Mouse (Mus musculus) MEL (cell line): Measurements from ENCODE around the gene Tll2. TPM values are rescaled to one million over a fixed set of nuclear protein-coding genes. Genes with fewer than 3 reads are reported as not detected.

Experiments used
- DNase-seq: peaks from one replicate; pipeline ENCODE4 v3.0.0; 2011; ENCODE audit warnings: low read depth, low spot score
- H3K27ac ChIP-seq: 2 replicates; pipeline ENCODE4 v1.5.1; 2012; ENCODE audit warnings: low read depth, mild to moderate bottlenecking, control low read depth, low read length, moderate library complexity; ENCODE audit not compliant: control insufficient read depth
- H3K27me3 ChIP-seq, 2 experiments: fragments of 150-350 bp in 1 of 2; sonication (generic) in 1 of 2; 2 replicates each; pipeline ENCODE4 v1.6.1; 2012; ENCODE audit warnings: low read length in 2 of 2, mild to moderate bottlenecking in 2 of 2, improper control_type of control experiment in 1 of 2, moderate library complexity in 1 of 2; ENCODE audit not compliant: insufficient read depth in 2 of 2, control insufficient read depth in 1 of 2
- H3K36me3 ChIP-seq, 2 experiments: 2 replicates each; pipeline ENCODE4 v1.6.1; 2012 to 2014; ENCODE audit warnings: low read length in 2 of 2, improper control_type of control experiment in 1 of 2, inconsistent platforms in 1 of 2, mild to moderate bottlenecking in 1 of 2; ENCODE audit not compliant: insufficient read depth in 2 of 2, control insufficient read depth in 1 of 2
- H3K4me1 ChIP-seq, 2 experiments: fragments of 150-350 bp in 1 of 2; sonication (generic) in 1 of 2; 2 replicates each; pipeline ENCODE4 v1.6.1; 2012; ENCODE audit warnings: low read length in 2 of 2, improper control_type of control experiment in 1 of 2, mild to moderate bottlenecking in 1 of 2; ENCODE audit not compliant: insufficient read depth in 2 of 2, control insufficient read depth in 1 of 2
- H3K4me3 ChIP-seq, 2 experiments: fragments of 150-350 bp in 1 of 2; sonication (generic) in 1 of 2; 2 replicates each; pipeline ENCODE4 v1.5.1; 2012; ENCODE audit warnings: low read depth in 2 of 2, low read length in 2 of 2, mild to moderate bottlenecking in 2 of 2, moderate library complexity in 2 of 2, control low read depth in 1 of 2, improper control_type of control experiment in 1 of 2; ENCODE audit not compliant: control insufficient read depth in 1 of 2, insufficient read depth in 1 of 2
- H3K79me2 ChIP-seq: 2 replicates; pipeline ENCODE4 v1.6.1; 2012; ENCODE audit warnings: mild to moderate bottlenecking, low read length, moderate library complexity; ENCODE audit not compliant: control insufficient read depth, poor library complexity, insufficient read depth
- H3K9ac ChIP-seq: 2 replicates; pipeline ENCODE4 v1.6.1; 2012; ENCODE audit warnings: low read depth, mild to moderate bottlenecking, control low read depth, low read length, moderate library complexity; ENCODE audit not compliant: control insufficient read depth, poor library complexity, severe bottlenecking
- H3K9me3 ChIP-seq: fragments of 150-350 bp; sonication (generic); replicated peaks from 2 replicates; pipeline ENCODE4 v1.6.1; 2012; ENCODE audit warnings: mild to moderate bottlenecking, low read length, improper control_type of control experiment, moderate library complexity; ENCODE audit not compliant: insufficient read depth
- CHD2 ChIP-seq: IDR thresholded peaks from 2 replicates; pipeline ENCODE4 v1.6.1; 2011; ENCODE audit warnings: low read length, improper control_type of control experiment
- CTCF ChIP-seq, 3 experiments: IDR thresholded peaks in 2 of 3; conservative IDR thresholded peaks in 1 of 3; 2 replicates each; pipeline ENCODE4 v1.5.1; 2011 to 2012; ENCODE audit warnings: low read length in 3 of 3, low read depth in 2 of 3, mild to moderate bottlenecking in 2 of 3, improper control_type of control experiment in 1 of 3, inconsistent platforms in 1 of 3, mixed read lengths in 1 of 3, moderate library complexity in 1 of 3; ENCODE audit not compliant: control insufficient read depth in 1 of 3, insufficient read depth in 1 of 3, poor library complexity in 1 of 3, severe bottlenecking in 1 of 3
- E2F4 ChIP-seq: IDR thresholded peaks from 2 replicates; pipeline ENCODE4 v1.6.1; 2011; ENCODE audit warnings: low read depth, low read length, improper control_type of control experiment, borderline replicate concordance
- ELF1 ChIP-seq: IDR thresholded peaks from 2 replicates; pipeline ENCODE4 v1.6.1; 2014; ENCODE audit warnings: low read depth, mild to moderate bottlenecking, inconsistent platforms, low read length, improper control_type of control experiment, moderate library complexity
- ETS1 ChIP-seq: IDR thresholded peaks from 2 replicates; pipeline ENCODE4 v1.6.1; 2012; ENCODE audit warnings: low read depth, mild to moderate bottlenecking, inconsistent platforms, low read length, improper control_type of control experiment, moderate library complexity
- GATA1 ChIP-seq: IDR thresholded peaks from 2 replicates; pipeline ENCODE4 v1.6.1; 2011; ENCODE audit warnings: low read depth, low read length, improper control_type of control experiment
- JUND ChIP-seq: IDR thresholded peaks from 2 replicates; pipeline ENCODE4 v1.6.1; 2011; ENCODE audit warnings: low read depth, mild to moderate bottlenecking, improper control_type of control experiment, low read length
- MAX ChIP-seq: IDR thresholded peaks from 2 replicates; pipeline ENCODE4 v1.6.1; 2011; ENCODE audit warnings: low read length, improper control_type of control experiment
- MEF2A ChIP-seq: IDR thresholded peaks from 2 replicates; pipeline ENCODE4 v1.6.1; 2014; ENCODE audit warnings: low read depth, mild to moderate bottlenecking, inconsistent platforms, low read length, improper control_type of control experiment; ENCODE audit not compliant: poor library complexity, insufficient replicate concordance, severe bottlenecking; ENCODE audit errors: extremely low read depth
- MYB ChIP-seq: IDR thresholded peaks from 2 replicates; pipeline ENCODE4 v1.6.1; 2011; ENCODE audit warnings: mild to moderate bottlenecking, low read depth, low read length, improper control_type of control experiment
- MYC ChIP-seq: IDR thresholded peaks from 2 replicates; pipeline ENCODE4 v1.6.1; 2011; ENCODE audit warnings: low read depth, mild to moderate bottlenecking, low read length, improper control_type of control experiment, moderate library complexity
- NELFE ChIP-seq: IDR thresholded peaks from 2 replicates; pipeline ENCODE4 v1.6.1; 2011; ENCODE audit warnings: low read depth, low read length, improper control_type of control experiment
- NRF1 ChIP-seq: IDR thresholded peaks from 2 replicates; pipeline ENCODE4 v1.6.1; 2014; ENCODE audit warnings: low read depth, mild to moderate bottlenecking, inconsistent platforms, low read length, improper control_type of control experiment, moderate library complexity; ENCODE audit not compliant: poor library complexity, insufficient read depth, severe bottlenecking
- POLR2A ChIP-seq, 2 experiments: IDR thresholded peaks; 2 replicates each; pipeline ENCODE4 v1.6.1; 2011 to 2012; ENCODE audit warnings: low read length in 2 of 2, mild to moderate bottlenecking in 2 of 2, control low read depth in 1 of 2, improper control_type of control experiment in 1 of 2, low read depth in 1 of 2, moderate library complexity in 1 of 2; ENCODE audit not compliant: control insufficient read depth in 1 of 2, insufficient read depth in 1 of 2, poor library complexity in 1 of 2
- POLR2AphosphoS2 ChIP-seq: IDR thresholded peaks from 2 replicates; pipeline ENCODE4 v1.6.1; 2011; ENCODE audit warnings: low read length, improper control_type of control experiment
- POLR2AphosphoS5 ChIP-seq: IDR thresholded peaks from 2 replicates; pipeline ENCODE4 v1.6.1; 2012; ENCODE audit warnings: low read depth, borderline replicate concordance, mild to moderate bottlenecking, inconsistent platforms, low read length, moderate library complexity, mixed read lengths
- RAD21 ChIP-seq: IDR thresholded peaks from 2 replicates; pipeline ENCODE4 v1.6.1; 2011; ENCODE audit warnings: mild to moderate bottlenecking, low read depth, low read length, improper control_type of control experiment
- RCOR1 ChIP-seq: IDR thresholded peaks from 2 replicates; pipeline ENCODE4 v1.6.1; 2012; ENCODE audit warnings: low read depth, mild to moderate bottlenecking, inconsistent platforms, low read length, improper control_type of control experiment
- SIN3A ChIP-seq: IDR thresholded peaks from 2 replicates; pipeline ENCODE4 v1.6.1; 2012; ENCODE audit warnings: low read length, improper control_type of control experiment, inconsistent platforms
- TAL1 ChIP-seq: IDR thresholded peaks from 2 replicates; pipeline ENCODE4 v1.6.1; 2012; ENCODE audit warnings: mild to moderate bottlenecking, inconsistent platforms, low read length, moderate library complexity, mixed read lengths
- ZC3H11A ChIP-seq: IDR thresholded peaks from 2 replicates; pipeline ENCODE4 v1.6.1; 2012; ENCODE audit warnings: low read depth, mild to moderate bottlenecking, inconsistent platforms, low read length, improper control_type of control experiment
- ZMIZ1 ChIP-seq: IDR thresholded peaks from 2 replicates; pipeline ENCODE4 v1.6.1; 2012; ENCODE audit warnings: low read depth, mild to moderate bottlenecking, inconsistent platforms, low read length, improper control_type of control experiment, moderate library complexity
- polyA plus RNA-seq, 2 experiments: library from polyadenylated mRNA; stranded (reverse) in 1 of 2; unstranded in 1 of 2; fragments of >175 nt in 1 of 2; fragments of >200 nt in 1 of 2; gene quantifications; 2 replicates each; pipeline versions ENCODE4 v1.2.1 to v1.2.4; 2012; ENCODE audit warnings: low replicate concordance in 2 of 2, low read depth in 1 of 2; ENCODE audit not compliant: insufficient read length in 2 of 2, insufficient read depth in 1 of 2, missing spikeins in 1 of 2
- total RNA-seq: library from RNA; depleted of rRNA; stranded (reverse); fragments of 300-350 nt; gene quantifications from 2 replicates; pipeline ENCODE4 v1.2.3, GENCODE M21; 2012

The Tll2 gene
- total and polyA plus RNA-seq, 3 experiments, result not detected

DNA sequence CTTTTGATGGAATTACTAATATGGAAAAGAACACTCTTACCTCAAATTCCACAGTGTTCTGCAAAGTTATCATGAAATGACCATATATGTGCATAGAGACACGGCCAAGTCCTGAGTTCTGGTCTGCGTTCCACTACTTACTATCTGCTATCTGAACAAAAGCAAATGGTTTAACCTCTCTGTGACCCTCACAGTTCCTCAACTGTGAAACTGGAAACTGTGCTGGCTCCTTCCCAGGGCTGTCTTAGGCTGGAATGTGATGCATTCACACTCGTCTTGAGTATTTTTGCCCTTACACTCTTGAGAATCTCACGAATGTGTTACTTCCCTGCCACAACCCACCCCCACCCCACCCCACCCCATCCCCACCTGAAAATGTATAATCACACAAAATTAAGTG, 42.3 kb upstream of the Tll2 start:
- H3K27me3 ChIP-seq, result no peaks in the 10 kb centered on the region
- H3K4me3 ChIP-seq, result no peak overlapping the region
- H3K9me3 ChIP-seq, result no peaks in the 10 kb centered on the region
- peaks cover 7% of the 10 kb centered on the region; the same call in 1 of the 2 replicates for H3K79me2 ChIP-seq
- no peak for DNase-seq
- no peaks in the 10 kb centered on the region; a peak in 1 of 4 replicates for H3K4me1 ChIP-seq
- TF ChIP-seq ETS1 (no peak), ZMIZ1 (no peak), MAX (no peak), POLR2AphosphoS5 (no peak), ZC3H11A (no peak), MEF2A (no peak), GATA1 (no peak), CTCF (IDR thresholded peaks at IDR 0.05 in 2 of 3, conservative IDR thresholded peaks at IDR 0.05 in 1 of 3; ENCODE audit: control insufficient read depth in 1 of 3, insufficient read depth in 1 of 3, low read depth in 2 of 3, low read length in 3 of 3, poor library complexity in 1 of 3, severe bottlenecking in 1 of 3) (no peak), CHD2 (no peak), MYC (no peak), JUND (no peak), NELFE (no peak), MYB (no peak), NRF1 (no peak), SIN3A (no peak), POLR2AphosphoS2 (no peak), RCOR1 (no peak), ELF1 (no peak), E2F4 (no peak)
- no peak overlapping the region for H3K9ac ChIP-seq
- no peak overlapping the region for H3K27ac ChIP-seq
- peaks cover 0 to 28% of the 10 kb centered on the region in 2 experiments; a peak in 2 of 4 replicates for H3K36me3 ChIP-seq

DNA sequence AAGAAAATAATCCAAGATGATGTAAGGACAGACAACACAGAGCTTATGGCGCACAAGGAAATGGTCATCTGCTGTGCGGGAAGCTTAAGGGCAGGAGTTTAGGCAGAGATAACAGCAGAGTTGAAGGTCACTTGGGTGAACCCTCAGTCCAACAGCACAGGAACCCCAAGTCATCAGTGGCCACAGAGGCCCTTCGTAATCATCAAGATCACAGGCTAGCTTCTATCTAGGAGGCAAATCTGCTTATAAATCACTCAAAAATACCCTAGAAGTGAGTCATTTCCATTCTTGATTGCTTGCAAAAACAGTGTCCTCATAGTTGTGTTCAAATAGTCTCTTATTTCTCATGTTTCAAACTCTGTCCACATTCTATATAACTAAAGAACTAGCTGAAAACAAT, 41.6 kb upstream of the Tll2 start:
- Histone ChIP-seq H3K9me3 (no peaks in the 10 kb centered on the region), H3K36me3 (peaks cover 0 to 32% of the 10 kb centered on the region in 2 experiments; a peak in 2 of 4 replicates)
- TF ChIP-seq E2F4 (no peak), TAL1 (no peak), MAX (no peak), POLR2AphosphoS5 (no peak), POLR2A (IDR thresholded peaks at IDR 0.05; ENCODE audit: control insufficient read depth in 1 of 2, insufficient read depth in 1 of 2, low read depth in 1 of 2, low read length in 2 of 2, poor library complexity in 1 of 2) (no peak), RAD21 (no peak)

More for the DNA sequence above, 41.6 kb upstream of the Tll2 start:
- no peak for DNase-seq
- Histone ChIP-seq H3K4me3 (no peak overlapping the region), H3K4me1 (no peaks in the 10 kb centered on the region; a peak in 1 of 4 replicates), H3K27ac (no peak overlapping the region), H3K9ac (no peak overlapping the region), H3K27me3 (no peaks in the 10 kb centered on the region), H3K79me2 (peaks cover 7% of the 10 kb centered on the region; the same call in 1 of the 2 replicates)
